Comparison of ENCODE assay signal across 22 mouse cellular contexts in genomic region chr14:21729031-21729732, GRCm38 (mm10). TPM values are rescaled to one million over a fixed set of nuclear protein-coding genes. Genes with fewer than 3 reads are reported as not detected.
DNase-seq lines count a peak whose midpoint lies in the region; ATAC-seq lines count a peak whose summit lies in the region.
"Had no signal": no experiment of that assay in that cellular context is flagged by ENCODE, and none has a peak within 500 bp of the region (broad histone marks: within the 10 kb centered on the region; RNA-seq: fewer than 3 reads in every experiment).

No protein-coding gene starts in this region.

- DNase-seq in frontal cortex, postnatal 36 days (ENCODE audit: low spot score in 2 of 2): peak; percentile 50 to 74
- no peak for DNase-seq in frontal cortex, postnatal 25 days (ENCODE audit: low spot score in 2 of 2)
- DNase-seq in layer of hippocampus, adult 18-20 months (ENCODE audit: low spot score in 2 of 2): peak; percentile 47 to 81
- no peak for DNase-seq in layer of hippocampus, postnatal 25 days (ENCODE audit: extremely low spot score in 1 of 2, low spot score in 1 of 2)
- DNase-seq in 3134 (ENCODE audit: extremely low read depth, insufficient read length, low spot score): peak; percentile 18
- peak; percentile 37 to 53 for DNase-seq in layer of hippocampus, postnatal 36 days
- DNase-seq: adrenal gland, adult 8-10 months; cerebellum, adult 11 months; cerebellum, postnatal 25 days; lung, postnatal 10 days; midbrain, embryonic 14.5 days; thymus, postnatal 36 days had no signal

- ATAC-seq in inflammation-experienced regulatory T-cells, adult 6 months: no peak
- ATAC-seq: forebrain, embryonic 13.5 days; intestine, embryonic 15.5 days had no signal

RNA-seq across cellular contexts. Expression of gene Dupd1, which starts 14.8 kb away (rescaled TPM):
- total RNA-seq in layer of hippocampus, adult 18-20 months (2021): under 1 TPM; 0.45 to 0.48 TPM
- total RNA-seq in layer of hippocampus, postnatal 25 days (2021): 1 to 10 TPM in 1 of 2 experiments, under 1 TPM in 1; 0.39 to 1.2 TPM
- total RNA-seq in layer of hippocampus, postnatal 36 days (2021): under 1 TPM; 0.51 to 0.70 TPM
- polyA plus RNA-seq in inflammation-experienced regulatory T-cells, adult 6 months (2017; shearing (Covaris generic)): not detected
- total RNA-seq: granulocyte monocyte progenitor cell, adult 5-6 weeks; megakaryocyte, adult 5-6 weeks; neutrophil, adult 5-6 weeks had no signal
- polyA plus RNA-seq: embryonic facial prominence, embryonic 10.5 days; forebrain, embryonic 13.5 days; intestine, embryonic 15.5 days; midbrain, embryonic 14.5 days had no signal

RNA-seq across cellular contexts. Expression of gene Samd8, which starts 21.1 kb away (rescaled TPM):
- total RNA-seq in layer of hippocampus, adult 18-20 months (2021): 10 to 100 TPM; 82.2 to 86.3 TPM
- 10 to 100 TPM; 77.5 to 83.4 TPM for total RNA-seq in layer of hippocampus, postnatal 25 days (2021)
- 10 to 100 TPM; 84.9 to 87.7 TPM for total RNA-seq in layer of hippocampus, postnatal 36 days (2021)
- 1 to 10 TPM; 2.6 to 4.4 (median 3.7) TPM for polyA plus RNA-seq in inflammation-experienced regulatory T-cells, adult 6 months (2017; shearing (Covaris generic))

RNA-seq across cellular contexts. Expression of gene Dusp13, which starts 21.8 kb away (rescaled TPM):
- total RNA-seq in layer of hippocampus, adult 18-20 months (2021): under 1 TPM; 0.62 to 0.68 TPM
- total RNA-seq in layer of hippocampus, postnatal 25 days (2021): under 1 TPM in 1 of 2 experiments, not detected in 1; 0.92 TPM
- under 1 TPM; 0.51 to 0.85 TPM for total RNA-seq in layer of hippocampus, postnatal 36 days (2021)
- polyA plus RNA-seq in inflammation-experienced regulatory T-cells, adult 6 months (2017; shearing (Covaris generic)): not detected
- total RNA-seq: granulocyte monocyte progenitor cell, adult 5-6 weeks; megakaryocyte, adult 5-6 weeks; neutrophil, adult 5-6 weeks had no signal
- polyA plus RNA-seq: brain, embryonic 14.5 days; embryonic facial prominence, embryonic 10.5 days; forebrain, embryonic 13.5 days; heart, embryonic 16.5 days; hindbrain, embryonic 13.5 days; intestine, embryonic 15.5 days; midbrain, embryonic 14.5 days had no signal

Comparison
In these comparisons a context has a peak if more than half of its experiments do, and no peak if none do; other contexts are left out.
1. DNase-seq: peak in frontal cortex, postnatal 36 days (2 of 2), layer of hippocampus, adult 18-20 months (2 of 2), 3134 (single experiment) and layer of hippocampus, postnatal 36 days (2 of 2); none in frontal cortex, postnatal 25 days (0 of 2) and layer of hippocampus, postnatal 25 days (0 of 2).